8 mouse cellular contexts compared by ENCODE assay signal in genomic region chr8:47951380-47951932, GRCm38 (mm10). TPM values are rescaled to one million over a fixed set of nuclear protein-coding genes. Genes with fewer than 3 reads are reported as not detected.
A peak's percentile ranks its signal among the peaks of the same experiment; 100 is the strongest.
DNase-seq lines count a peak whose midpoint lies in the region; ATAC-seq and TF ChIP-seq lines count a peak whose summit lies in the region.

No protein-coding gene starts in this region.

- no peak overlapping the region for H3K27ac ChIP-seq in hindbrain, postnatal 0 days
- H3K27ac ChIP-seq in hindbrain, embryonic 12.5 days, result no peak overlapping the region
- 0 out of 2 replicates have a peak overlapping the region, but pooled peaks have one; percentile 1 for H3K27ac ChIP-seq in intestine, embryonic 15.5 days
- no peak overlapping the region for H3K27ac ChIP-seq in forebrain, embryonic 14.5 days (ENCODE audit: low read depth, low read length)

- ATAC-seq in hindbrain, postnatal 0 days, result peak; percentile 66; the same call in 1 of the 2 replicates
- ATAC-seq in hindbrain, embryonic 12.5 days (ENCODE audit: low FRiP score), result no peak
- ATAC-seq in G1E (ENCODE audit: extremely low read depth, insufficient number of reproducible peaks, low FRiP score, poor library complexity, severe bottlenecking), result no peak
- ATAC-seq in intestine, embryonic 15.5 days, result no peak
- no peak; the same call in 1 of the 2 replicates for ATAC-seq in forebrain, embryonic 14.5 days

- no peaks in the 10 kb centered on the region for H3K36me3 ChIP-seq in hindbrain, postnatal 0 days (ENCODE audit: insufficient read depth, low read length)
- no peaks in the 10 kb centered on the region for H3K36me3 ChIP-seq in hindbrain, embryonic 12.5 days
- peaks cover 16% of the 10 kb centered on the region for H3K36me3 ChIP-seq in G1E (replicated peaks)
- no peaks in the 10 kb centered on the region for H3K36me3 ChIP-seq in intestine, embryonic 15.5 days
- no peaks in the 10 kb centered on the region for H3K36me3 ChIP-seq in splenic B cell, adult 2 months (ENCODE audit: control insufficient read depth, insufficient read depth, low read length, poor library complexity, severe bottlenecking)
- H3K36me3 ChIP-seq in forebrain, embryonic 14.5 days (ENCODE audit: control insufficient read depth, insufficient read depth, low read length), result no peaks in the 10 kb centered on the region

- peak; percentile 65 for TF ChIP-seq CTCF in hindbrain, postnatal 0 days (IDR thresholded peaks at IDR 0.05; ENCODE audit: low read depth)
- TF ChIP-seq CTCF in G1E (IDR thresholded peaks at IDR 0.05; ENCODE audit: low read depth, low read length), result 0 out of 2 replicates have a peak, but pooled peaks have one; percentile 4

- no peak overlapping the region for H3K9ac ChIP-seq in hindbrain, postnatal 0 days (replicated peaks; ENCODE audit: low read length)
- no peak overlapping the region for H3K9ac ChIP-seq in hindbrain, embryonic 12.5 days
- H3K9ac ChIP-seq in intestine, embryonic 15.5 days, result no peak overlapping the region
- H3K9ac ChIP-seq in forebrain, embryonic 14.5 days (ENCODE audit: low read length), result no peak overlapping the region

- H3K4me2 ChIP-seq in hindbrain, postnatal 0 days (ENCODE audit: low read depth, low read length), result no peak overlapping the region
- no peak overlapping the region for H3K4me2 ChIP-seq in hindbrain, embryonic 12.5 days (replicated peaks)
- no peak overlapping the region for H3K4me2 ChIP-seq in intestine, embryonic 15.5 days (replicated peaks)
- no peak overlapping the region for H3K4me2 ChIP-seq in forebrain, embryonic 14.5 days (ENCODE audit: low read length)

- WGBS in hindbrain, postnatal 0 days, result 59% methylated on average over 7 of the region's 7 CpGs
- 69% methylated on average over 7 of the region's 7 CpGs for WGBS in hindbrain, embryonic 12.5 days
- 50% methylated on average over 7 of the region's 7 CpGs for WGBS in intestine, embryonic 15.5 days
- WGBS in forebrain, embryonic 14.5 days, result 82% methylated on average over 7 of the region's 7 CpGs

- H3K4me1 ChIP-seq in hindbrain, postnatal 0 days (ENCODE audit: insufficient read depth, low read length), result no peaks in the 10 kb centered on the region
- H3K4me1 ChIP-seq in hindbrain, embryonic 12.5 days, result 0 out of 2 replicates have a peak, but pooled peaks cover 6% of the 10 kb centered on the region
- no peaks in the 10 kb centered on the region for H3K4me1 ChIP-seq in G1E (ENCODE audit: insufficient read depth, low read depth, low read length)
- 0 out of 2 replicates have a peak, but pooled peaks cover 6% of the 10 kb centered on the region for H3K4me1 ChIP-seq in intestine, embryonic 15.5 days (replicated peaks)
- peaks cover 5% of the 10 kb centered on the region for H3K4me1 ChIP-seq in forebrain, embryonic 14.5 days (ENCODE audit: control insufficient read depth, insufficient read depth, low read length)

- H3K27me3 ChIP-seq in hindbrain, postnatal 0 days (ENCODE audit: insufficient read depth, low read length), result no peaks in the 10 kb centered on the region
- no peaks in the 10 kb centered on the region for H3K27me3 ChIP-seq in hindbrain, embryonic 12.5 days
- no peaks in the 10 kb centered on the region for H3K27me3 ChIP-seq in G1E (ENCODE audit: insufficient read depth, low read length)
- H3K27me3 ChIP-seq in intestine, embryonic 15.5 days (replicated peaks), result no peaks in the 10 kb centered on the region
- H3K27me3 ChIP-seq in splenic B cell, adult 2 months (ENCODE audit: control insufficient read depth, insufficient read depth, low read length, poor library complexity, severe bottlenecking), result no peaks in the 10 kb centered on the region
- no peaks in the 10 kb centered on the region for H3K27me3 ChIP-seq in forebrain, embryonic 14.5 days (replicated peaks; ENCODE audit: control insufficient read depth, insufficient read depth, low read length)

- H3K4me3 ChIP-seq in hindbrain, postnatal 0 days (ENCODE audit: low read length), result no peak overlapping the region
- H3K4me3 ChIP-seq in hindbrain, embryonic 12.5 days, result no peak overlapping the region
- H3K4me3 ChIP-seq in G1E (ENCODE audit: low read depth, low read length), result no peak overlapping the region
- no peak overlapping the region for H3K4me3 ChIP-seq in intestine, embryonic 15.5 days (replicated peaks)
- no peak overlapping the region for H3K4me3 ChIP-seq in forebrain, embryonic 14.5 days (ENCODE audit: low read depth, low read length)

- no peaks in the 10 kb centered on the region for H3K9me3 ChIP-seq in hindbrain, postnatal 0 days (ENCODE audit: low read length)
- no peaks in the 10 kb centered on the region for H3K9me3 ChIP-seq in hindbrain, embryonic 12.5 days (replicated peaks)
- no peaks in the 10 kb centered on the region for H3K9me3 ChIP-seq in G1E (replicated peaks)
- H3K9me3 ChIP-seq in intestine, embryonic 15.5 days, result no peaks in the 10 kb centered on the region
- no peaks in the 10 kb centered on the region for H3K9me3 ChIP-seq in forebrain, embryonic 14.5 days (replicated peaks; ENCODE audit: control insufficient read depth, low read length)

- DNase-seq in hindbrain, postnatal 0 days (ENCODE audit: low spot score), result peak; percentile 22
- DNase-seq in 416B (ENCODE audit: low read depth) (peak; percentile 47), G1E (ENCODE audit: low spot score) (no peak)
- DNase-seq in splenic B cell, adult 2 months (ENCODE audit: low read depth, low spot score), result peak; percentile 78
- no peak for DNase-seq in cerebellum, adult 11-12 months
- no peak for DNase-seq in forebrain, embryonic 14.5 days (ENCODE audit: low spot score)

RNA-seq across cellular contexts. Expression of gene Wwc2, which starts 39.3 kb away (rescaled TPM):
- total RNA-seq in hindbrain, postnatal 0 days (2014; rRNA removed), result 10.0 and 11.2 TPM in 2 replicates
- polyA plus RNA-seq in hindbrain, postnatal 0 days (2015; fragmentation: Nextera tagmentation; extraction: Ambion mirVana), result 5.2 and 5.3 TPM in 2 replicates
- 15.3 and 15.7 TPM in 2 replicates for polyA plus RNA-seq in hindbrain, embryonic 12.5 days (2016; fragmentation: Nextera tagmentation; extraction: Ambion mirVana)
- total RNA-seq in G1E (2014; fragmentation: Nextera tagmentation), result 7.8 and 8.1 TPM in 2 replicates
- total RNA-seq in G1E (2017), result 3.5 and 4.0 TPM in 2 replicates
- 7.4 and 7.5 TPM in 2 replicates for polyA plus RNA-seq in G1E (2012)
- polyA plus RNA-seq in intestine, embryonic 15.5 days (2015; fragmentation: Nextera tagmentation; extraction: Ambion mirVana), result 8.0 and 8.5 TPM in 2 replicates
- polyA plus RNA-seq in forebrain, embryonic 14.5 days (2014; fragmentation: Nextera tagmentation; extraction: Ambion mirVana), result 3.0 and 3.8 TPM in 2 replicates

Comparison
In these comparisons a context has a peak if more than half of its experiments do, and no peak if none do; other contexts are left out.
1. DNase-seq: peak in hindbrain, postnatal 0 days (single experiment), 416B (single experiment) and splenic B cell, adult 2 months (single experiment); none in G1E (single experiment), cerebellum, adult 11-12 months (single experiment) and forebrain, embryonic 14.5 days (single experiment).